Mouse (Mus musculus) mouse trophoblast stem cell (cell line): ENCODE results near the gene Cacna1e.

Source experiments
- in situ Hi-C, 2 experiments: fragments of 300-500 bp; cut with MseI, MboI; formaldehyde crosslinking; loops; 2 replicates in 1 of 2; 3 replicates in 1 of 2; pipeline ENCODE4 v1.15.1; 2025

Gene Cacna1e

DNA sequence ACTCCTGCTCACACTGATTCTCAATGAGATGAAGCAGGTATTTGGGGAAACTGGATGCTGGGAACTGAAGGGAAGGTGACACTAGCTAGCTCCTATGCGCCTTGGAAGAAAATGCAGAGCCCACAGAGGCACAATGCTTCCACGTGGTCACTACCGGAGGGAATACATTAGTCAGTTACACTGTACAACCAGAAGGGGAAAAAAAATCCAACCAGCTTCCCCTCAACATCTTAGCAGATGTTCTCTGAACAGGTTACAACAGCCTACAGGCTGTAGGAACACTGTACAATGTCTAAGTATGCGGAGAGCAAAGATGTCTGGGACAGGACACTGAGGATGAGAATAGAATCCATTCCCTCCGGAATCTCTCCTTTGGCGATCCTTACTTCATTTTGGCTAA lies 161.2 kb downstream of the Cacna1e start:
- in situ Hi-C loops, result no loop called here

DNA sequence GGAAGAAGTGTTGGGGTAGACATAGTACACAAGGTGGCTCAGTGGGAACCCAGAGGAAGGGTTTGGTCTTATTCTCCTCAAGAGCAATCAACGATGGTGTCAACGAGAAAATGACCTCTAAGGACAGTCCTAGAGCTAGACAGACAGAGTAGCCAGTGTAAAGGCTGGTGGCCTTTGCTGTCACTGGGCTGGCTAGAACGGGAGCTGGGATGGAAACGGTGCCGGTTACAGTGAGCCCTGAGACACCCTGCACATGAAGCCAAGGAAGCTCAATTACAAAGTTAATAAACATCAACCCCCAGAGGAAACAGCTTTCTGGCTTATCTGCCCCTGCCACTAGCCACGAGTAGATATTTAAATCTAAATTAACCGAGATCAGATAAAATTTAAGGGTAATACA lies 168.7 kb downstream of the Cacna1e start:
- in situ Hi-C loops, result no loop called here

DNA sequence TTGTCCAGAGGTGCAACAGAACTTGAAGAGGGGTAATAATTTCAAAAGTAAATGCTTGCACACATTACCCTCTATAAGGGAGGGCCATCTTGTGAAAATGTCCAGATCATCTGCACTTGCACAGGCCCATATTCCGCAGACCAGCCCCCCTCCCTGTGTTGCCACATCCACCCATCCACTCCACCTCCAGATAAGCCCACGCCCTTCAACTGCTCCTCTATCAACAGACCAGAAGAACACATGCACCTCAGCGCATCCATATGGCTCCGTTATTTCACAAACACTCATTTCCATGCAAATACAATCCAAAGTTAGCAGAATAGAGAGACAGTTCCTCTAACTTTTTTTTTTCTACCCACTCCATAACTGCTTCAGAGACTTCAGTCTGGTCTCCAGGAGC lies 171.6 kb downstream of the Cacna1e start:
- in situ Hi-C loops, result no loop called here

DNA sequence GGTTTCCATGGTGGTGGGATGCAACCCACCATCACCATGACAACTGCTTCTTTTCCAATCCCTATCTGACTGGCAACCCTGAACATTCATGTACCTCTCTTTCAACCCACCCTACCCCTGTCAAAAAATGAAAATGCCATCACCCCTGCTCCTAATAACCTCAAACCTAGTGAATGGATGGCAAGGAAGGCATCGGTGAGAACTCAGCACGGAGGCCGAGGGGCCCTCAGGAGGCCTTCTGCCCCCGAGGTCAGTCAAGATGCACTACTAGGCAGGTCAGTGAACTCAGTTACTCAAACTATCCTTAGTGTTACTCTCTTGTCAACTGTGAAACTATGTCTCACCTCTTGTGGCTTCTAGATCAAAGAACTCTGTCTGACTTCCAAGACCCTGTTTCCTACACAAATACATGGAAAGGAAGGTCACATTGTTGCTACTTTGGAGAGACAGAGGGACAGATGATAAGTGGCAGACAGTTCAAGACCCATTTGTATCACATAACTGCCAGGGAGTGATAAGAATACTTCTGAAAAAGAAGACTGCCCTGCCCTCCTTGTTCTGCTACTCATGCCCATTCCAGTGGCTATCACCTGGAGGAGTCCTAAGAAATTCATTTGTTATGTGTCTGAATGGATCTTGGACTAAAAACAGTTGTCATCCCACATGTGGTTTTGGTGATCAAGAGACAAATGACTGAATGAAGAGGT lies 176.6 kb downstream of the Cacna1e start:
- in situ Hi-C loops, result no loop called here

DNA sequence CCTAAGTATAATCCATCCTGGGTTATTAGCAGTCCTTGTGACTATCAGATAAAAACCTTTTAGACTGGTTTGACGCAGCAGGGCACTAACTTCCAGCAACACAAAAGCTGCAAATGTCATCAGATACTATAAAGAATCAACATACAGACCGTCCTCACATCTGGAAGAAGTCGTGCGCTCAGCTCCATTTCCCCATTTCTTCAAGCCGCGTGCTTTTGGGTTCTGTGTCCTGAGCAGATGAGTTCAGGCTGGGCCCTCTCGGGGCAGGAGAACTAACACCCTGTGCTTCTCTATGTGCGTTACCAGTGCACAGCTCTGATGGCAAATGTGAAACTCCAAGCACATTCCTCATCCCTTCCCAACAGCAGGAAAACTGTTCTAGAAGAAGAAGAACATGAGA lies 177.3 kb downstream of the Cacna1e start:
- in situ Hi-C loops, result no loop called here

DNA sequence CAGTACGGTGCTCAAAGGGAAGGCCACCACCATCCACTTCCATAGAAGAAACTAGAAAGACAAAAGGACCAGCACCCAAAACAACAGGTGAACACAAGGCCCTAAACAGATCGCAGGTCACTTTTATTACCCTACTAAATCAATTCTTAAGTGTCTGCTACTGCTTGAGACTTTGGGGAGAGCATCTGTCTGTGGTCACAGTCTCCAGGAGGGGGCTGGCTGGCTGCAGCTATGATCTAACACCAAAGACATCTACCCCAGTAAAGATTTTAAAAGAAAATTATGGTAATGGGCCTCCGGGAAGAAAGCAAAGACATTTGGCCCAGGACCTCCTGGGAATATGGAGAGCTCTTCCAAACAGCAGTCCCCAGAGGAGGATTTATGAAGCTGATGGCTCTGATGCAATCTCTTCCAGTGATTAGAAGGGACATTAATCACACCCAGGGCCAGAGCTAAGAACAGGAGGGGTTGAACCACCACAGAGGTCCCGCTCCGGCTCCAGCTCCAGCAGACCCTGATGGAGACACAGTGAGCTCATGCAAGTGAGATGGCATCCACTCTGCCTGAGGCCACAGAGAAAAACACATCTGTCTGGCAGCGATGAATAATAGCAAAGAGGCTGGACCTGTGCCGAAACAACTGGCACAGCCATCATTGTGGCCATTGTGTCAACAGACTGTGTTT lies 178.3 kb downstream of the Cacna1e start:
- in situ Hi-C loops, result no loop called here

DNA sequence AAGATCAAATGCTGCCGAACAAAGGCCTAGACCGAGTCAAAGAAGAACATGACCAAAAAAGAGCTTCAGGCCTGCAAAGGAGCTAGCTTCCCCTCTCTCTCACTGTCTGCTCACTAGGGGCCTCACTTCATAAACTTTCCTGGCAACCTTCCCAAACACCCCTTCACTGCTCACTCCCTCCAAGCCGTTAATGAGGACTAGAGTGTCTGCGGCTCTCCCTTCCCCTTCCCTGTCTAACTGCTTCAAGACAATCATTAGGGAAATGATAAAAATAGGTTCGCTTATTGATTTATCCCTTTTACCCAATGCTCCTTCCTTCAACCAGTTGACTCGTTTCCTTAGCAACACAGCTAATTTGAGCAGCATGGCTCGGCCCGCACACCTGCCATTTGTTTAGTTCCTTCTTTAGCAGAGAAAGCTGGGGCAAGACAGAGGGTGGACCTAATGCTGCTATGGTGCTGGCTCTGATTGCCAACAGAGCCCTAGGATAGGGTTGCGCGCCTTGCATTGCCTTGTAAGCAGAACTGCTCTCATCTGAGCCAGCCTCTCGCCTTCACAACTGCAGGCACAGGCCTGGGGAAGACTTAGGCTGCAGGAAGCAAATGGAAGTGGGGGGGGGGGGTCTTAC lies 179.6 kb downstream of the Cacna1e start:
- in situ Hi-C loops, result no loop called here

DNA sequence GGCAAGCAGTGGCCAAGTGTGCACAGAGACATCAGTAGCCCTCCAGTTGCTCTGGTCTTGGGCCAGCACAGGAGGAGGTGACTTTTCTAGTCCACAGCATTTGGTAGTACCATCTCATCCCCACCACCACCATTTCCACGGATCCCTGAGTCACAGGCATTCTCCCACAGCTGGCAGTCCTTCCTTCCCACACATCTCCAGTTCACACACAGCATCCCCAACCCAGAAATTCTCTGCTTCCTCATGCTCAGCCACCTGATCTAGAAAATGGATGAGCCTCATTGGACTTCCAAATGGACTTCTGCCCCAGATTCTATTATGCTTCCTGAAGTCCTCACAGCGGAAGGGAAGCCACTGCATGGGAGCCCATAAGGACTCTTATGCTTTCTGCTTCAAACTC lies 181.7 kb downstream of the Cacna1e start:
- in situ Hi-C loops, result no loop called here

DNA sequence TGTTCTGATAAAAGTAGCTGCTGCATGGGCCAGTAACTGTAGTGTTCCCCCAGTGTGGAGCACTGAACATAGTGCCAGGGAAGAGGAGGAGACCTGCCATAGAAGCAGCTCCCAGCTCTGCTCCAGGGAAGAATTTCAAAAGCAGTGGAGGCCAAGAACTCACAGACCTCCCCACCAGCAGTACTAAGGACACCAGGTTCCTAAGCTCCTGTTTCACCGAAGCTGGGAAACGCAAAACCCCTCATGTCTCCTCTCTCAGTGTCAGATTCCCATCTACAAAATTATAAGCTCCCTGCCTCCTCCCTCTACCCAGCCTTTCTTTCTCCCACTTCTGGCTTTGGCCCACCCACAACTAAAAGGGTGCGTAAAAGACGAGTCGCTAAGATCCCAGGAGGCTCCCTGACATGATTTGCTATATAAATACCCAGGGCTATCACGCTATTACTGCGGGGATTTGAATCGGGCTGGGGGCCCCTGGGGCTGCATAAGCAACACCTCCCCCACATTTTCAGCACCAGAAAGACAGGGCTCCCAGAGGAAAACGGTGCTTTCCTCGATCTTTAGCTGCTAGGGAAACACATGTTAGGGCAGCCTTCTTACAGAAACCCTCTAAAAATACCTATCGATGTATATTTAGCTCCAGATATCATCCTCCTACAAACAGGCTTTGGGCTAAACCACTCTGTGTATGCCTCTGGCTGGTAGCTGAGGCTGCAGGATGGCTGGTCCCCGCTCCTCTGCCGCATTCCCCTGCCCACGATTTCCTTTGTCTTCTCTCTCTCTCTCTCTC lies 195.2 kb downstream of the Cacna1e start:
- in situ Hi-C loops, result no loop called here

DNA sequence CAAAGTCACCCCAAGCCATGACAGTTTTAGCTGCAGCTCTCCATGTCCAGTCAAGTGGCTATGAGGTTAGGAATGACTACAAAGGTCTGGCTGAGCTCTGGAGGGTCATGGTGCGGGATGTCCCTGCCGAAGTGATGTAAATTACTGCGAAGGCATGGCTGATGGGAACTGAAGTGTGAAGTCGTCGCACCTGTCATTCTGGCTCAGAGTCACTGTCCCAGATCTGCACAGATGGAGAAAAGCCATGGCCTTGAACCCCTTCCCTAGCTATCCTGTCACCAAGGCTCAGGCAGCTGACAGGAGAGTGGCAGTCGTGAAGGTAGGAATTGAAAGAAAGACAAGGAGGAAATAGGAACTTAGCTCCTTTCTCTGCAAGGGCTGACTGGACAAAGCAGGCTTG lies 197.4 kb downstream of the Cacna1e start:
- in situ Hi-C loops, result no loop called here

DNA sequence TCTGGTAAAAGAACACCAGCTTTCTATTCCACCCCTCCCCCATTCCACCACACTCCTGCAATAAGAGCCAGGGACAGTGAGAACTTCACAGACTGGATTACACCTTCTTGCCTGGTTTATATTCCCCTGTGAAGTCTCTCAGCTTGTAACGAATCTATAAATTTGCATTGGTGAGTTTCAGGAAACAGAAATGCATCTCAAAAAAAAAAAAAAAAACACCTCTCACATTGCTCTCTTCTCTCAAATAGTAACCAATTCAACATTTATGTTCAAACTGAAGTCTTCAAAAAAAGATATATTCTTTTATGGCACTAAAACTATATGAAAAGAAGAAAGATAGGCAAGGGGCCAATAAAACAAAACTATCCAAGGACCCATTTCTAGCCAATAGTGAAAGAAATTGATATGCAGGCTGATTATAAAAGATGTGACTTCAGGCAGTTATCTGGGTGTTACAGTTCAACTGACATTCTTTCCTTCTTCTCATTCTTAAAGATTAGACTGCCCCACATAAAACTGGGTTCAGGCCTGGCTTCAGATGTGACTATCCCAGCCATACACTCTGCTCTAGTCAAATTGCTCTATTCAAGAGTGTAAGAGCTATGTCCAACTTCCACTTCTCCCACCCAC lies 200.7 kb downstream of the Cacna1e start:
- in situ Hi-C loops, result no loop called here

DNA sequence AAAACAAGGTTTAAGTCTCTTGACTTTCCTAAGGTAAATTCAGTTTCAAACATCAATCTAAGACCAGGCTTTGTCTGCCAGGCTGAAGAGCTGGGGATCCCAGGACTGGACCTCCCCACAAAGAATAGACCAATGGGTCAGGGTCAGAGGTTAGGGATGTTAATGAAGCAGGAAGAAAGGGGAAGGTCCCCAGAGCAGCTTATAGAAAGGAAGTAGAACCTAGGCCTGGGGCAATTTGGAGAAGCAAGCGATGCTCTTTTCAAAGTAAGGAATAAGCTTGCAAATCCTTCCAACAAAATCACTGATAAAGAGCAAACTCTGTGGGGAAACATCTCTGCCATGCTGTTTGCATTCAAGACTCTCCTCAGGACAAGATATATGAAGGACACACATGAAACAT lies 205.3 kb downstream of the Cacna1e start:
- in situ Hi-C loops, result no loop called here

DNA sequence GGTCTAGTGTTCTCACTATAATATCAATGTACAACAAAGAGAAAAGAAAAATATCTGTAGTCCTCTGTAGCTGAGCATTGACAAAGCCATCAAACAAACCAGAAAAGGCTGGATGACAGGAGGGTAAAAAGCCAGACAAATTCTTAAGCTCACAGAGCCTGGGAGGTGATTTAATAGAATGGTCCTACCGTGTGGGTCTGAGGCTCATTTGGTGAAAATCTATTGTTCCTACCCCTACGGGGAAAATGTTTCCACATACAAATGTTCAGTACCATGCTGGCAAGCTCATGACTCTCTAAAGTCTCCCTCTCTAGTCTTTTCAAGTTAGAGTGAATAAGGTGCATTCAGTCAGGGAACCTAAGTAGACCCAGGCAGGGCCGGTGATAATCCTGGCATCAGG lies 206.2 kb downstream of the Cacna1e start:
- in situ Hi-C loops, result no loop called here

DNA sequence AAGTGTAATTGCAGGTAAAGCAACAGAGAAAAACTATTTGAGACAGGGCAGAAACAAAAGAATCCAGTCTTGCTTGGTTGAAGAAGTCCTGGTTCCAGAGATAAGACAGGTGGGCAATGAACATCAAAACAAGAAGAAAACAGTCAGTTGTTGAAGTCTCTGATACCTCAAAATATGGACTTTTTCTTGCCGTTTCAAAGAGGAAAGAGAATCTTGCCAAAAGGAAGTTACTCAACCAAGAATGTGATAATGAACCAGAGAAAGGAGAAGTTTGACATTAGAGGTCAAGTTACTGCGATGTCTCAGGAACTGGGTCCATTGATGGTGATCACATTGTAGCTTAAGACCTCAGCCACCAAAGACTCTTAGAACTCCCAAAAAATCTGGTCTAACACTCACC lies 206.6 kb downstream of the Cacna1e start:
- in situ Hi-C loops, result no loop called here

DNA sequence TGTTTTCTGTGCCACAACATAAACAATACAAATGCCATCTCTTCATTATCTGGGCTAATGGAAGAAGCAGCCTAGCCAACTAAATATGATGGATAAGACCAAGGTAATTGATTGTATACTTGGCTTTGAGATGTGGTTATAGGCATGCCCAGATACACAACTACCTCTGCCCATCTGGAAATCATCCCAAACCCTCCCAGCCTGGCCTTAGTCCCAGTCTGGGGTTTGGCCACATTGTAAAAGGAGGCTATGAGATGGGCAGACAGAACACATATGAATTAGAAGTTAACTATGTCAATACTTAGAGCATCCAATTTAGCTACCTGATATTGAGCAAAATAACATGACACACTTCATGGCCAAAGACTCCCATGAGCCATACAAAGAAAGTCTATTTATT lies 220.6 kb downstream of the Cacna1e start:
- in situ Hi-C loops, result no loop called here

DNA sequence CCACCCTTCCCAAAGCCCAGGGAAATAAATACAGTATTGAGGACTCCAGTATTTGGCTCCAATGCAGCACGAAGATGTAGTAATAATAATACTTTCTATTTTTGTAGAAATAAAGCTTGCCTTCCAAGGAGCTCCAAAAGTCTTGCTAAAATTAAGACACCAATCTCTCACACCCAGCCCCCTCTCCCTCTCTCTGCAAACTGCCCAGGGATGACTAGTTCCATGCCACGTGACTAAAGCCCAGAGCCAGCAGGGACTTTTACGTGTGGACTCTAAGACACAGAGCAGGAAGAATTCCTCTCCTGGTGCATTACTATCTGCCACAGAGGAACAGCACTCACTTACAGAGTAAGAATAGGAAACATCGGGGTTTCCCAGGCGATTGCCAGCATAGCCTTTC lies 222.3 kb downstream of the Cacna1e start:
- in situ Hi-C loops, result no loop called here

DNA sequence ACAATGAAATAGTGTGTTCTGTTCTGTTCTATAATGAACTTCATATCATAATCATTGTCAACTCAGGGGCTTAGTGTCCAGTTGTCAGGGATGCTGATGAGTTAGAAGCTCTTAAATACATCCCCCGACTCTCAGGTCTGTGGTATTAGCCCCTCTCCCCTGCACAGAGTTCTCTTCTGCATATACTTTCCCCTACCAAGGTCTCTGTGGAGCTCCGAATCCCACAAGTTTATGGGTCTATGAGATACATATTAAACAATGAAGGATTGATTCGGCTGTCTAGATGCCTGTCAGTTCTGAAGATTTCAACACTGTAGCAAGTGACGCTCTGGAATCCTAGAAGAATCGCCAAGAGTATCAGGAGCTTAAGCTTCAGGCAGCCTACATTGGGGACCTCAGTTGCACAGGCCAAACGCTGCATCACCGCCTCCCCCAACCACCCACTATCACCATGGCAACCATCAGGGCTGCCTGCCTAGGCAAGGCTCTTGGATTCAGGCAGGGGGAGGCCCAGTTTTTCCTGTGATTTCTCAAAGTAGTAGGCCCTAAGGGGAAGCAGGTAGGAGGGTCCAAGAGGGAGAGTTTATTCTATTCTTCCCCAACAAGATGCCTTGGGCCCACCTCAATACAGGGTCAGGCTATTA lies 223.0 kb downstream of the Cacna1e start:
- in situ Hi-C loops, result no loop called here

DNA sequence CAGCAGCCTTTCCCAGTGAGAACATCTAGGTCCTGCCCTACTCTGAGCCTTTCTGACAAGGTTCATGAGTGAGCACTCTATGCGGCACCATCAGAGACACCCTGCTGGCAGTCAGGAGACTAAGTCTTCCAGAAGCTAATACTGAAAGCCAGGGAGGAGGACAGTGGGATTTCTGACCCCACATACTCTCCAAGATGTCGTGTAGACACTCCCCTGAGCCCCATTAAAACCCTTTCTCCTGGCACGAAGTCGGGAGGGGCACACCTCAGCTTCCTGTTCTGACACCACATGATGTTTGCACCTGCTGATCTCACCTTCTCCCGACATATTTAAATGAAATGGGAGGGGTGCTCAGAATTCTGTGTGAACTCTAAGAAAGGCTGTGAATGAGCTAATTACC lies 226.9 kb downstream of the Cacna1e start:
- in situ Hi-C loops, result no loop called here

DNA sequence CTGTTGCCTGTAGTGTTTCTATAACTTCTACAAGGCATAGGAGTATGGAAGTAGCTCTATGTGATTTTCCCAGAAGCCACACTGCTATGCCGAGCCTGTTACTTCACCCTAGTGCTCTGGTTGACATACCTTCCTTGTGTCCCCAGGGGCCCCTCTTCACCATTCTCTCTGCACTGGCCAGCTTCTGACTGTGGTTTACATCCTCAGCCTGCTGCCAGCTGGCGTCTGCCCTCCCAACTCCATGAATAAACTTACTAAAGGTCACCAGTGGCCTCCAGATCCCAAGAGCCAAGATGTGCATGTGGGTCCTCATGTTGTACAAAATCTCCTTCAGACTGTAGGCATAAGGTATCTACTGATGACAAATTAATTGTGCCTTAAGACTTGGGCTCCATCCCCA lies 230.3 kb downstream of the Cacna1e start:
- in situ Hi-C loops, result no loop called here

DNA sequence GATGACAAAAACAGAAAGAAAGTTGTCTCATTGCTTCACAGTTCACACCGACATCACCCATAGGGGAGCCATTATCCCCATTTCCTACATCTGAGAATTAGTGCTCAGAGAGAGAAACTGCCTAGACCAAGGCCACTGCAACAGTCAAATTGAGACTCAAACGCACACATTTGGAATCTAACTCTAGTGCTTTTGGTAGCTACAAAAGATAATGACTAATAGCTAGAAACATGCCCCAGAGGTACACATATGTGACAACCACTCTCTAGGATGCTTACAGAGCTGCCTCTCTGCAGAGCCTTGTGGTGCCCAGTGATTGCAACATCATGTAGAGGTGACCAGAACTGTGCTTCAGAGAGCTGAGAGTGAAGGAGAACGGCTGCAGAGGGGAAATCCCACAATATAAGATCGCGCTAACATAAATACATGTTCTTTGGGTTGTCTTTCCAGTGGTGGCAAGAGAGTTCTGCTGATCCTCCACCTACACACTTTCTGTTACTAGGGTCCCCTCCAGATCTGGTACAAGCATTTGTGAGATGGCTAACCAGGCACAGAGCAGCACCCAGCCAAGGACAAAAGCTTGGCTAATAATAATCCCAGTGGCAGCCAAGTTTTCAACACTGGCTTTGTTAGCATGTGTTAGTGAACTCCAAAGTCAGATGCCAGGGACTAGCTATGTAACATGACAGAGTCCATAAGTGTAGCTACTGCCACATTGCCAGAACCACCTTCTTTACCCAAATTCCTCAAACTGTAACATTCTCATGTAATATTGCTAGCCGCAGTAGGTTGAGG lies 237.9 kb downstream of the Cacna1e start:
- in situ Hi-C loops, result no loop called here

DNA sequence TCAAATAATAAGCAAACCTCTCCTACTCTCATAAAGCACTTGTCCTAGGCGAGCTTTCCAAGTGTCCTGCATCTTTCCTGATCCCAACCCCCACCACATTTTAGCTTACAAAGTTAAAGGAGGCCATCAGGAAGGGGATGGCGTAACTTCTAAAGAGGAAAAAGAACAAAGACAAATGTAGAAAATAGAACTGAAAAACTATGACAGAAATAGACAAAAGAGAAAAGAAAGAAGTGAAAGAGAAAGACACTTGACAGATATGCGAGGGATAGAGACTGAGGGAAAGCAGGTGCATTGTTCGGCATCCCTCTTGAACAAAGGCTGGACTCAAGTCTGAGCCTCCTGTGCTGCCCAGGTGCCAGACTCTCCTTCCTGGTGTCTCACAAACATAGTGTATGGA lies 246.5 kb downstream of the Cacna1e start:
- in situ Hi-C loops, result no loop called here
